Mouse (Mus musculus) midbrain, embryonic 16.5 days (tissue): ENCODE measurements around the gene Fabp2. TPM values are rescaled to one million over a fixed set of nuclear protein-coding genes. Genes with fewer than 3 reads are reported as not detected.
A peak's percentile ranks its signal among the peaks of the same experiment; 100 is the strongest.

Experiments
- ATAC-seq: fragments of 200-750 bp; cut with Nextera tagmentation; 2 replicates; pipeline ENCODE4 v1.8.0; 2017; ENCODE audit warnings: moderate TSS enrichment
- H3K27ac ChIP-seq: fragments of 300-500 bp; sonication (generic); 2 replicates; pipeline ENCODE4 v1.5.1; 2014; ENCODE audit warnings: mild to moderate bottlenecking, low read length, mixed read lengths
- H3K27me3 ChIP-seq: fragments of 300-500 bp; sonication (generic); 2 replicates; pipeline ENCODE4 v1.6.1; 2014; ENCODE audit warnings: low read depth, low read length, mixed read lengths; ENCODE audit not compliant: control insufficient read depth, insufficient read depth
- H3K36me3 ChIP-seq: fragments of 300-500 bp; sonication (generic); 2 replicates; pipeline ENCODE4 v1.6.1; 2014; ENCODE audit warnings: mild to moderate bottlenecking, low read length, moderate library complexity, mixed read lengths; ENCODE audit not compliant: control insufficient read depth, insufficient read depth
- H3K4me1 ChIP-seq: fragments of 300-500 bp; sonication (generic); 2 replicates; pipeline ENCODE4 v1.6.1; 2014; ENCODE audit warnings: mild to moderate bottlenecking, low read length, mixed read lengths; ENCODE audit not compliant: control insufficient read depth, insufficient read depth
- H3K4me2 ChIP-seq: fragments of 300-500 bp; sonication (generic); 2 replicates; pipeline ENCODE4 v1.6.1; 2014; ENCODE audit warnings: mild to moderate bottlenecking, low read length, mixed read lengths
- H3K4me3 ChIP-seq: fragments of 300-500 bp; sonication (generic); 2 replicates; pipeline ENCODE4 v1.5.1; 2014; ENCODE audit warnings: low read depth, mild to moderate bottlenecking, low read length, moderate library complexity, mixed read lengths
- H3K9ac ChIP-seq: fragments of 300-500 bp; sonication (generic); 2 replicates; pipeline ENCODE4 v1.6.1; 2014; ENCODE audit warnings: low read depth, low read length, mixed read lengths
- H3K9me3 ChIP-seq: fragments of 300-500 bp; sonication (generic); replicated peaks from 2 replicates; pipeline ENCODE4 v1.6.1; 2014; ENCODE audit warnings: mild to moderate bottlenecking, low read length, mixed read lengths; ENCODE audit not compliant: control insufficient read depth, poor library complexity, severe bottlenecking
- WGBS: fragments of 180-500 bp; shearing (Covaris S2); extraction: QIAGEN DNeasy Blood & Tissue Kit; methylation state at CpG from one replicate; pipeline ENCODE4 v1.1.7; 2014; 5-methylcytosine and 5-hydroxymethylcytosine counted together
- polyA plus RNA-seq: library from polyadenylated mRNA; unstranded; fragments of >200 nt; fragmentation: Nextera tagmentation; extraction: Ambion mirVana; gene quantifications from 2 replicates; pipeline ENCODE4 v1.2.1, GENCODE M21; 2015

The Fabp2 gene
- polyA plus RNA-seq, 1 experiment from 2014 or later = not detected

DNA sequence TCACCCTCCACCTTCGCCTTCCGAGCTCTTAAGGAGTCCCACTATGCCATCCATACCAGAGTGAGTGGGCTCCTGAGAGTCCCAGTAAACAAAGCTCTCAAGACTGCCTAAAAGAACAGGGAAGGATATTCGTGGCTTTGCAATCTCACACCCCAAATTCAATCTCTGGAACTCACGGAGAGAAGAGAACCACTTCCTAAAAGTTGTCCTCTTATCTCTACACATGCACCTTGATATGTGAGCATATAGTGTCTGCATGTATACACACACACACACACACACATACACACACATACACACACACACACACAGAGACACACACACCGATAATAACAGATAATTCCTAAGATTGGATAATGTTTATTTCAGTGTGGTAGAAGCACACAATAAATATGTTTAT, 20.6 kb downstream of the Fabp2 start:
- H3K27me3 ChIP-seq = no peaks in the 10 kb centered on the region
- ATAC-seq = no peak
- H3K4me2 ChIP-seq = no peak overlapping the region
- H3K4me3 ChIP-seq = no peak overlapping the region
- H3K27ac ChIP-seq = no peak overlapping the region
- no peaks in the 10 kb centered on the region for H3K4me1 ChIP-seq
- 90% methylated on average over 5 of the region's 5 CpGs for whole genome bisulfite sequencing
- no peaks in the 10 kb centered on the region for H3K9me3 ChIP-seq
- no peaks in the 10 kb centered on the region for H3K36me3 ChIP-seq
- H3K9ac ChIP-seq = no peak overlapping the region

DNA sequence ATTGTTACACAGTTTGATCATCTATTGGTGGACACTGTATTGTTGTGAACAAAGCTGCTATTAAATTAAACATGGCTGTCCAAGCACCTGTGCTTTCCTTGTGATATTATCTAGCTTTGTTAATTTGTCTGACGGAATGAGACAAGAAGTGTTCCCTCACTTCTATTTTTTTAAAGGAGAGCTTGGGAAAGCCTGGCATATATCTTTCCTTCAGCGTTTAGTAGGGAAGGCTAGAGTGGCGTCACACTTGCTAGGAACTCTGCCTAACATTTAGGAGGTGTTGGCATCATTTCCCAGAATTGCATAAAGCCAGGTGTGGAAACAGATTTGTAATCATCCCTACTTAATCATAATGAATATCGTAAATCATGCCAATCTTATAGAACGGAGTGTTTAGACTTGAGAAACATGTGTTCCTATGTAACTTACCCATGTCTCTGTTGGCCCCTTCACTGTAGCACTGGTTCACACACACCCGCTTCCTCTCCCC, 21.4 kb downstream of the Fabp2 start:
- no peaks in the 10 kb centered on the region for H3K36me3 ChIP-seq
- 95% methylated on average over 6 of the region's 6 CpGs for WGBS
- ATAC-seq = no peak

DNA sequence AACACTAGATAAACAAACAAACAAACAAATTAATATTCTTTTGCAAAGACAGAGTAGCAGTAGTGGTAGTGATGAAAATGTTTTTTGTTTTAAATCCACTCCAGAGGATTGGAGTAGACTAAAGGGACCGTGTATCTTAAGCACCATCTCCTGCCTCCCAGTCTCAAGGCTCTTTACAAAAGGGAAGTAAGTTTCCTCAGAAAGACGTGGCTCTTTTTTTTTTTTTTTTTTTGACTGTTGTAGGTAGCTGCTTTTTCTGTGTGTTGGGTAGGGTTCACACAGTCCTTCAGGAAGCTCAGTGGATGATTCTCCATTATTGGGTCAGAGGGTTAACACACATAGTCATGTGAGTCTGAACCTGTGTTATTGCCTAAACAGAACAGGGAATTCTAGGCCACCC, 23.8 kb downstream of the Fabp2 start:
- Histone ChIP-seq H3K36me3 (no peaks in the 10 kb centered on the region), H3K9ac (no peak overlapping the region), H3K4me2 (no peak overlapping the region), H3K27ac (no peak overlapping the region), H3K4me1 (no peaks in the 10 kb centered on the region), H3K4me3 (no peak overlapping the region), H3K9me3 (no peaks in the 10 kb centered on the region), H3K27me3 (no peaks in the 10 kb centered on the region)
- no peak for ATAC-seq
- 76% methylated on average over 2 of the region's 2 CpGs for WGBS

More for the DNA sequence above, 21.4 kb downstream of the Fabp2 start:
- no peak overlapping the region for H3K9ac ChIP-seq
- no peak overlapping the region for H3K4me2 ChIP-seq
- H3K4me3 ChIP-seq = no peak overlapping the region
- H3K27ac ChIP-seq = no peak overlapping the region
- no peaks in the 10 kb centered on the region for H3K9me3 ChIP-seq
- no peaks in the 10 kb centered on the region for H3K27me3 ChIP-seq
- no peaks in the 10 kb centered on the region for H3K4me1 ChIP-seq

DNA sequence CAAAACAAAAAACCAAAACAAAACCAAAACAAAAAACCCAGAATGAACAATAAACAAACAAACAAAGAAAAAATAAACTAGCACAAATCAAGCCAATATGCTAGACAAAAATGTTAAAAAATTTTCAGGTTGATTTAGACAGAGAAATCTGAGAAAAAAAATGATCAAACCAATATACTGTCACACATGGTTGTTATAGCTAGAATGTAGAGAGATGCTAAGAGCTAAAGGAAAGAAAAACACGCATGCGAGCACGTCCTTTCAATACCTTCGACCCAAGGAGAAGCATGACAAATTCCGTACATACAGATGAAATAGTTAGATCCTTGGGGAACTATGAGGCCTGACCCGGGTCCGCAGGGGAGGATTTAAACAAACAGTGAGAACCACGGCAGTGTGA, 24.4 kb downstream of the Fabp2 start, which contains the start of gene Gm10959:
Gm10959 (minus strand) TSS at position 101 of the 400 bp plus-strand sequence.
- ATAC-seq = no peak
- 78% methylated on average over 8 of the region's 8 CpGs for WGBS
- no peak within 1 kb of the TSS for H3K9ac ChIP-seq
- H3K36me3 ChIP-seq = no peaks in the 10 kb centered on the region
- H3K27ac ChIP-seq = no peak within 1 kb of the TSS
- no peak within 1 kb of the TSS for H3K4me2 ChIP-seq
- no peaks in the 10 kb centered on the region for H3K27me3 ChIP-seq
- H3K4me3 ChIP-seq = no peak within 1 kb of the TSS
- H3K4me1 ChIP-seq = no peaks in the 10 kb centered on the region
- H3K9me3 ChIP-seq = no peaks in the 10 kb centered on the region

DNA sequence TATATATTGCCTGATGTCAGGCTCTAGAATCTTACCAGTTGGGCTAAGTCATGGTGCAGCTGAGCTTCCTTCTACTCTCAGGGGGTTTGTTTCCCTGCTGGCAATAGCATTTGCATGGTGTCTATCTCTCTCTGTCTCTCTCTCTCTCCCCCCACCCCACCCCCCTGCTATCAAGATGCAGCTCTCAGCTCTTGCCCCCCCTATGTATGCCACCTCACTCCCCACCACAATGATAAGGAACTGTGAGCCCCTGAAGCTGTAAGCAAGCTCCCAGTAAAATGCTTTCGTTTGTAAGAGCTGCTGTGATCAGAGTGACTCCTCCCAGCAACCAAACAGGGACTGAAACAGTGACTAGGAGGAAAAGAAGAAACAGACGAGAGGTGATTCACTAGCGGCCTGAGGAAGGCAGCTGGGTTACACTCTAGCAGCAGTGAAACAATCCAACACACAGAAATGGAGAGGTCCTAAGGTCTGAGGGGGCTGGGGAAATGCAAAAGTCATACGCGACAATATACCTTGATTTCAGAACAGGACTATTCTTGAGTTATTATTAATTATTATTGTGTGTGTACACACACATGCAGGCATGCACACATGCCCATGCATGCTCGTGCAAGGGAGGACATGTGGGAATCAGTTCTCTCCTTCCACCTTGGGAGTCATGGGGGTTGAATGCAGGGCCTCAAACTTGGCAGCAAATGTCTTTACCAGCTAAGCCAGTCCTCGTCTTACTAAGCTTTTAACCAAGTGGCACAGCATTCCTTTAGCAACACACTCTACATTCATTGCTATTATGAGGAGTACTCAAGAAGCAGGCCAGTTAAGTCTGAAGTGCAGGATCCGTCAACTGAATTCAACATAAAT, 25.9 kb downstream of the Fabp2 start:
- H3K9me3 ChIP-seq = no peaks in the 10 kb centered on the region
- H3K4me1 ChIP-seq = peaks cover 4% of the 10 kb centered on the region; the same call in 1 of the 2 replicates
- no peak overlapping the region for H3K9ac ChIP-seq
- WGBS = 68% methylated on average over 8 of the region's 8 CpGs
- no peaks in the 10 kb centered on the region for H3K27me3 ChIP-seq
- ATAC-seq = no peak
- no peak overlapping the region for H3K27ac ChIP-seq
- no peak overlapping the region for H3K4me3 ChIP-seq
- no peak overlapping the region for H3K4me2 ChIP-seq
- H3K36me3 ChIP-seq = no peaks in the 10 kb centered on the region

DNA sequence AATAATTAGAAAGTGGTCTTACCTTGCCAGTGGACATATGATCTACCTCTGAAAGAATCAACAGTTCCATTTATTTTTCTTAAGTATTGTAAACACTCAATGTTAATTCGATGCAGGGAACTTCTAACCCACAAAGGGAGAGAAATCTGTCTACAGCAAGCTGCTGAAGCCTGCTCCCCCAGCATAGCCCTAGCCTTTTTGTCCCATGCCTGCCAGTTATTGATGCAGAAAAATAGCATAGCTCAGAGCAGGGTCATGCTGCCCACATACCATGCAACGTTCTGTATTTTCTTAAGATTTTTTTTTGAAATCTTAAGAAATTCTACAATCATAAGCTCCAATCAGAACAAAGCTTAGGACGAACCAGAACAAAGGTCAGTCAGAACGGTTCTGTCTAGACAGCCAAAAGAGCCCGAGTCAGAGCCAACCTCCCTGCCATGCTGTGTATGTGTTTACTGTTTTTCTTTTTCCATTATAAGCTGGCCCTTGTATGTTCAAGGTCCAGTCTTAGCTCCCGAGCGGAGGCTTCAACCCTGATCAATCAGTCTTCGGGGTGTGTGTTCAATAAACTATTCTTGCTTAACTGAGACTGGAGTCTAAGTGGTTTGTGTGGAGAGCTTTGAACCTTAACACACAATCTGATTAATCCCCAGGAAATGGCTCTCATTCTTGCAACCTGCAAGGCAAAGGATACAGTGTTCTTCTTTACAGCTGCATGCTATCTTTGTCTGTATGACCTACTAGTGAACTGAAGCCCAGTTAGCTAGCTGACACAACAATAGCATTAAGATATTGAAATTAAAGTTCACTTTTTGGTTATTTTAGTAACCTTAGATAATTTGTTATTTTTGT, 27.0 kb downstream of the Fabp2 start:
- Histone ChIP-seq H3K4me1 (peaks cover 9% of the 10 kb centered on the region), H3K27me3 (no peaks in the 10 kb centered on the region), H3K9me3 (no peaks in the 10 kb centered on the region), H3K9ac (no peak overlapping the region), H3K4me3 (no peak overlapping the region), H3K4me2 (no peak overlapping the region), H3K36me3 (no peaks in the 10 kb centered on the region), H3K27ac (no peak overlapping the region)
- WGBS = 78% methylated on average over 8 of the region's 8 CpGs
- ATAC-seq = no peak

DNA sequence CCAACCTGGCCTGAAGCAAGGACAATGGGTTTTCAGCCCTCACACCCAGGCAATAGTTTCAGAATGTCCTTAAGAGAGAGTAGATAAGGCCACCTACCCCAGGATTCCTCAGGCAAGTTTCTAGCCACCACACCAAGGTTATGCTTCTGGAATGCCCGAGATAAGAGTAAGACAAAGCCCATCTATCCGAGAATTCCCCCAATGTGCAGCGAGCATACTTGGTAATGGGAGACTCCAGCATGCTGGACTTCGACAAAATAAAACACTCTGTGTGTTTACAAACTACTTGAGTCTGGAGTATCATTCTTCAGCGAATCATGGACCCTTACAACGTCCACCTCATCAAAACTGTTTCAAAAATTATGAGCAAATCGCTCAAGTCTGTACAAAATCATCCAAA, 28.3 kb downstream of the Fabp2 start:
- Histone ChIP-seq H3K27me3 (no peaks in the 10 kb centered on the region), H3K4me1 (peaks cover 9% of the 10 kb centered on the region), H3K4me2 (peak overlapping the region; percentile 53; the same call in 1 of the 2 replicates), H3K9me3 (no peaks in the 10 kb centered on the region), H3K36me3 (no peaks in the 10 kb centered on the region), H3K9ac (no peak overlapping the region), H3K27ac (no peak overlapping the region), H3K4me3 (no peak overlapping the region)
- WGBS = 72% methylated on average over 7 of the region's 7 CpGs
- no peak for ATAC-seq

DNA sequence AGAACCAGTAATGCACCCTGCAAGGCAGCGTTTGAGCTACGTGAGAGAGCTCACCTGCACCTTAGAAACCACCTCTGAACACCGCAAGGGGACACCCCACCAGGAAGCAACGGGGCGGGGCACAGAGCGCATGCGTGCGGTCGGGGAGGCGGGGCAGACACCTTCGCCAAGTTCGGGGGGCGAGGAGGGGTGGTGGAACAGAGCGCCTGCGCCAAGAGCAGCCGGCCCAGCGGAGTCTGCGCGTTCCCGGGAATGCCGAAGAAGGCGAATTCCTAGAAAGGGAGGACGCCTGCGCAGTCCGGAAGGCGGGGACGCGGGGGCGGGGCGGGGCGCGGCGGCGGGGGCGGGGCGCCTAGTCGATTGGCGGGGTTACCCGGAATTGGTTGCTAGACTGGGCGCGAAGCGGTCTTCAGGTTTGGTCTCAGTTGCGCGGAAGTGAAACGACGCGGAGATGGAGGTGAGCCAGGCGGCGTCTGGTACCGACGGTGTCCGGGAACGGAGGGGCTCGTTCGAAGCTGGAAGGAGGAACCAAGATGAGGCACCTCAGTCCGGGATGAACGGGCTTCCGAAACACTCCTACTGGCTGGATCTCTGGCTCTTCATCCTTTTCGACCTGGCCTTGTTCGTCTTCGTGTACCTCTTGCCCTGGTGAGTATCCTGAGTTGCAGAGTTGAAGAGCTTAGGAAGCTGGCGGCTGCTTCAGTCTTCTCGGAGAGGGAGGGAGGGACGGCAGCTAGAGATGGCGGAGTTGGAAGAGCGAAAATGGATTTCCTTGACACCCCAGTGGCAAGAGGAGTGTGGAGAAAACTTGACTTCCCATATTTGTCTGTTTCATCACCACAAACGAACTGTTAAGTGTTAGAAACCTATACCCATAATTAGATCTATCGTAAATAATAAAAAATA, 29.4 kb downstream of the Fabp2 start, which contains the start of gene 1810037I17Rik:
1810037I17Rik (plus strand) TSS at position 195 of the 906 bp plus-strand sequence.
- H3K4me1 ChIP-seq = peaks cover 9% of the 10 kb centered on the region
- H3K9ac ChIP-seq = peak within 1 kb of the TSS; percentile 71
- peak within 1 kb of the TSS; percentile 77 for H3K27ac ChIP-seq
- peak; percentile 100 for ATAC-seq
- 1% methylated on average over 61 of the region's 68 CpGs for WGBS
- H3K36me3 ChIP-seq = no peaks in the 10 kb centered on the region
- peak within 1 kb of the TSS; percentile 54 for H3K4me3 ChIP-seq
- H3K9me3 ChIP-seq = no peaks in the 10 kb centered on the region
- no peaks in the 10 kb centered on the region for H3K27me3 ChIP-seq
- peak within 1 kb of the TSS; percentile 73 for H3K4me2 ChIP-seq
